Mouse (Mus musculus) hematopoietic stem cell, adult 5-6 weeks (primary cell): Measurements from ENCODE around the gene Dda1. TPM values are rescaled to one million over a fixed set of nuclear protein-coding genes. Genes with fewer than 3 reads are reported as not detected.

Experiments
- ATAC-seq, 2 experiments: fragments of 125-278 bp in 1 of 2; replicated peaks in 1 of 2; 2 replicates each; pipeline ENCODE4 v1.8.0; 2016 to 2017; ENCODE audit warnings: inconsistent platforms in 2 of 2, mild to moderate bottlenecking in 2 of 2, moderate number of reproducible peaks in 2 of 2, low read depth in 1 of 2, moderate TSS enrichment in 1 of 2; ENCODE audit not compliant: low FRiP score in 2 of 2, poor library complexity in 2 of 2, severe bottlenecking in 2 of 2, insufficient read depth in 1 of 2, low TSS enrichment in 1 of 2
- total RNA-seq: library from RNA; stranded (forward); fragments of 172-1452, 232-1000 nt; gene quantifications from 2 replicates; pipeline ENCODE4 v1.2.3, GENCODE M21; 2017

Gene Dda1
- total RNA-seq, 1 experiment from 2014 or later, result 15.8 TPM

GRCm38 (mm10) chr8:71507589-71508104, 38.6 kb downstream of the Dda1 start:
- 0 out of 4 replicates have a peak, but pooled peaks of 1 of the 2 experiments have one; percentile 12 for ATAC-seq

GRCm38 (mm10) chr8:71509316-71509715, 40.3 kb downstream of the Dda1 start:
- no peak for ATAC-seq

- ATAC-seq, result peak; percentile 60 to 70; a peak in 3 of 4 replicates
Observed at GRCm38 (mm10) chr8:71511644-71512043, 42.6 kb downstream of the Dda1 start, which contains the start of gene Plvap. Gene Plvap (minus strand): TSS chr8:71511752.

- ATAC-seq, result no peak
Observed at GRCm38 (mm10) chr8:71513018-71513754, 44.2 kb downstream of the Dda1 start.

GRCm38 (mm10) chr8:71515043-71515442, 46.0 kb downstream of the Dda1 start:
- ATAC-seq, result no peak

GRCm38 (mm10) chr8:71516786-71517185, 47.8 kb downstream of the Dda1 start:
- no peak for ATAC-seq

GRCm38 (mm10) chr8:71519037-71519825, 50.2 kb downstream of the Dda1 start:
- peak; percentile 47 to 51; a peak in 1 of 4 replicates for ATAC-seq

GRCm38 (mm10) chr8:71521634-71522033, 52.6 kb downstream of the Dda1 start:
- ATAC-seq, result peak; percentile 94 to 95

- ATAC-seq, result no peak
Observed at GRCm38 (mm10) chr8:71525226-71526050, 56.4 kb downstream of the Dda1 start, which contains the start of gene Ccdc194. Gene Ccdc194 (minus strand): TSS chr8:71525711.

Other genes with a start within 250 kb of the Dda1 start
- gene Myo9b, start 196.5 kb upstream of the Dda1 start, total RNA-seq, result 43.6 and 45.6 TPM in 2 replicates
- 45.8 and 54.6 TPM in 2 replicates for gene Haus8, start 196.3 kb upstream of the Dda1 start, total RNA-seq
- gene Use1, start 102.4 kb upstream of the Dda1 start, total RNA-seq, result 178 and 190 TPM in 2 replicates
- 14.6 and 16.5 TPM in 2 replicates for gene Ocel1, start 97.9 kb upstream of the Dda1 start, total RNA-seq
- gene Nr2f6, start 87.2 kb upstream of the Dda1 start, total RNA-seq, result 1.7 and 15.0 TPM in 2 replicates
- gene Ushbp1, start 73.4 kb upstream of the Dda1 start, total RNA-seq, result not detected in 2 replicates
- 71.4 and 85.8 TPM in 2 replicates for gene Babam1, start 72.3 kb upstream of the Dda1 start, total RNA-seq
- gene Ankle1, start 63.2 kb upstream of the Dda1 start, total RNA-seq, result 7.1 and 14.8 TPM in 2 replicates
- gene Abhd8, start 5.5 kb upstream of the Dda1 start, total RNA-seq, result 19.8 and 20.7 TPM in 2 replicates
- gene Mrpl34, start 4.2 kb upstream of the Dda1 start, total RNA-seq, result 35.8 and 61.7 TPM in 2 replicates
- 6.7 and 9.2 TPM in 2 replicates for gene Ano8, start 16.8 kb downstream of the Dda1 start, total RNA-seq
- 8.8 and 14.1 TPM in 2 replicates for gene Gtpbp3, start 18.9 kb downstream of the Dda1 start, total RNA-seq
- gene Plvap, start 42.6 kb downstream of the Dda1 start, total RNA-seq, result 0.38 TPM in 1 of 2 replicates, not detected in the other
- gene Ccdc194, start 56.5 kb downstream of the Dda1 start, total RNA-seq, result not detected in 2 replicates
- 65.1 and 74.2 TPM in 2 replicates for gene Bst2, start 68.3 kb downstream of the Dda1 start, total RNA-seq
- gene Mvb12a, start 73.7 kb downstream of the Dda1 start, total RNA-seq, result 37.2 and 60.0 TPM in 2 replicates
- 0.38 TPM in 1 of 2 replicates, not detected in the other for gene Tmem221, start 89.7 kb downstream of the Dda1 start, total RNA-seq
- gene Nxnl1, start 97.4 kb downstream of the Dda1 start, total RNA-seq, result 0.40 and 0.50 TPM in 2 replicates
- gene Slc27a1, start 99.7 kb downstream of the Dda1 start, total RNA-seq, result 13.3 and 16.6 TPM in 2 replicates
- 51.4 and 93.2 TPM in 2 replicates for gene Pgls, start 123.0 kb downstream of the Dda1 start, total RNA-seq
- 1.0 and 9.7 TPM in 2 replicates for gene Fam129c, start 128.4 kb downstream of the Dda1 start, total RNA-seq
- 53.6 and 78.4 TPM in 2 replicates for gene Colgalt1, start 141.8 kb downstream of the Dda1 start, total RNA-seq
- 2.6 and 3.6 TPM in 2 replicates for gene Unc13a, start 202.6 kb downstream of the Dda1 start, total RNA-seq
- gene Jak3, start 207.1 kb downstream of the Dda1 start, total RNA-seq, result 32.8 and 34.1 TPM in 2 replicates
- gene Insl3, start 220.0 kb downstream of the Dda1 start, total RNA-seq, result 6.2 and 8.9 TPM in 2 replicates
- 1.3 TPM in 2 replicates for gene B3gnt3, start 232.6 kb downstream of the Dda1 start, total RNA-seq